Mouse (Mus musculus) erythroblast, embryonic 14.5 days (primary cell): Measurements from ENCODE around the gene Serpina3f. TPM values are rescaled to one million over a fixed set of nuclear protein-coding genes. Genes with fewer than 3 reads are reported as not detected.
"Not testable (repeated sequence)": the region's sequence is repeated elsewhere in the genome, so short reads cannot be mapped to it uniquely, and the experiment has no call there.

Experiments used
- H3K27me3 ChIP-seq: 2 replicates; pipeline ENCODE4 v1.6.1; 2012; ENCODE audit warnings: inconsistent platforms; ENCODE audit not compliant: control insufficient read depth
- H3K36me3 ChIP-seq: 2 replicates; pipeline ENCODE4 v1.6.1; 2012; ENCODE audit warnings: mild to moderate bottlenecking, inconsistent platforms; ENCODE audit not compliant: control insufficient read depth
- H3K4me1 ChIP-seq: 2 replicates; pipeline ENCODE4 v1.6.1; 2012; ENCODE audit warnings: inconsistent platforms; ENCODE audit not compliant: control insufficient read depth
- H3K4me3 ChIP-seq: replicated peaks from 2 replicates; pipeline ENCODE3; 2012; ENCODE audit warnings: moderate library complexity, mild to moderate bottlenecking, inconsistent platforms
- H3K9me3 ChIP-seq: 2 replicates; pipeline ENCODE4 v1.6.1; 2012; ENCODE audit warnings: low read length, inconsistent platforms, mixed read lengths; ENCODE audit not compliant: control insufficient read depth
- GATA1 ChIP-seq: IDR thresholded peaks from 2 replicates; pipeline ENCODE4 v1.6.1; 2012; ENCODE audit warnings: low read length, inconsistent platforms, mixed read lengths
- TAL1 ChIP-seq: IDR thresholded peaks from 3 replicates; pipeline ENCODE4 v1.6.1; 2012; ENCODE audit warnings: low read length, inconsistent platforms, mixed read lengths
- polyA plus RNA-seq: library from polyadenylated mRNA; stranded (reverse); fragments of >175 nt; gene quantifications from 2 replicates; pipeline ENCODE4 v1.2.3, GENCODE M21; 2012

The Serpina3f gene
- polyA plus RNA-seq, 1 experiment, result not detected

DNA sequence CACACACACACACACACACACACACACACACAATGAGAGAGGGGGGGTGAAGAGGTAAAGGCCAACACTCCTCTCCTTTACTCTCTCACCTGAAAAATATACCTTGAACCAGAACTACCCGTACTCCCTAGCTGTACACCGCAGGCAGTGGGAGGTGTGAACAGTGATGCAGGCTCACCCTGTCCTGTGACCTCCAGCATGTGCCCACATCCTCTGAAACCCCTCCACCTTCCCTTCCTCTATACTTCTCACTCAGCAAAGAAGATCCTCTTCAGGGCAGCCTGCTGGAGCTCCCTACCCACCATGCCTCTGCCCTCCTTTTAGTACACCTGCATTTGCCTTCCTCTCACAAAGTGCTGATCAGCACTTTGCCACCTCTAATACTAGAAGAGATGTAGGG is 4.5 kb upstream of the Serpina3f start:
- H3K9me3 ChIP-seq, result no peaks in the 10 kb centered on the region
- H3K4me1 ChIP-seq, result no peaks in the 10 kb centered on the region
- TF ChIP-seq TAL1 (no peak), GATA1 (no peak)
- H3K4me3 ChIP-seq, result no peak overlapping the region
- no peaks in the 10 kb centered on the region for H3K36me3 ChIP-seq
- H3K27me3 ChIP-seq, result no peaks in the 10 kb centered on the region

DNA sequence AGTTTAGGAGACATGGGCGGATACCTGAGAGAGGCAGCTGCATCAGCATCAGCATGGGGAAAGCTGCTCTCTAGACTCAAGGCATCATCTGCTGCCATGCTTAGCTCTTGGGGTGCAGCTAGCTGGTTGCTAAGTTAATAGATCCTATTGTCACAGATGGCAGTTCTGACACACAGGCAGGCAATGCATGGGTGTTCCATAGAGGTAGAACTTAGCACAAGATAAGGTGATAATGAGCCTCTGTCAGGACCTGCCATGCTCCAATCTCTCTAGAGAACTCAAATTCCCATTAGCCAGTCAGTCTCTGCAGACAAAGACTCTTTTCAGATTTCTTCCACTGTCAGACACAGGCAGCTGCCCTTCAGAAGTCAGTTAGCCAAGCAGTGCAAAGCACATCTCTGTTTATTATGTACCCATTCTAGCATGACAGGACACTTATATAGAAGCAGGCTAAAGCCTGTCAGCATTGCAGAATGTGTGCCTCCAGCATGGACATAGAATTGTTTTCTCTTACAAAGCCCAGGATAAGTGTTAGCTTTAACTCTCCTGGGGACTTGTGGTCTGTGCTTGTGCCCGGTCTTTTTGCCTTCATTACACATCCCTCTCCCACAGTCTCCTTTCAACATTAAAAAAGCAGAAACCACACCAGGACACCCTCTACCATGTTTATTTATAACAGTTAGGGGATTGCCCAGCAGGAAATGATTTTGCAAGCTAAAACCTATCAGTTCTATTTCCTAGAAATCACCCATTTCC is 477 bp upstream of the Serpina3f start:
- Histone ChIP-seq H3K4me3 (no peak overlapping the region), H3K4me1 (no peaks in the 10 kb centered on the region)

DNA sequence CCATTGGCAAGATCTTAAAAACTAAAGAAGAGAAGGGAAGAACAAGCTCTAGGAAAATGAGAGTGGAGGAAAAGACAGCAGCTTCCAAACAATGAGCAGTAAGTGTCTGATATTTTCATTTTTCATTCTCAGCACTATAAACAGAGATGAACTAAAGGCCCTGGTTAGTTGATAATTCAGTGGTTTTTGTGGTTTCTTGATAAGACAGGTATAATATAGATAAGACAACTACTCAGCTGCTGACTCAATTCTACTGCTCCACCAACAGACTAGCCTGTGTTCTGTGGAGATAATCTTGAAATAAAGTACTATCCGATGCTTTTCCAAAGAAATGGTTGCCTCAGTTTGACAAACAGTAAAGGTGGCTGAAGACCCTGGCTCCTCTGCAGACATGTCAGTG is 905 bp downstream of the Serpina3f start:
- Histone ChIP-seq H3K27me3 (no peaks in the 10 kb centered on the region), H3K36me3 (no peaks in the 10 kb centered on the region), H3K9me3 (no peaks in the 10 kb centered on the region), H3K4me3 (no peak overlapping the region), H3K4me1 (no peaks in the 10 kb centered on the region)
- TF ChIP-seq GATA1 (no peak), TAL1 (no peak)

More for the DNA sequence above, 477 bp upstream of the Serpina3f start:
- no peaks in the 10 kb centered on the region for H3K36me3 ChIP-seq
- TF ChIP-seq GATA1, result no peak
- TF ChIP-seq TAL1, result no peak
- H3K27me3 ChIP-seq, result no peaks in the 10 kb centered on the region
- H3K9me3 ChIP-seq, result no peaks in the 10 kb centered on the region

DNA sequence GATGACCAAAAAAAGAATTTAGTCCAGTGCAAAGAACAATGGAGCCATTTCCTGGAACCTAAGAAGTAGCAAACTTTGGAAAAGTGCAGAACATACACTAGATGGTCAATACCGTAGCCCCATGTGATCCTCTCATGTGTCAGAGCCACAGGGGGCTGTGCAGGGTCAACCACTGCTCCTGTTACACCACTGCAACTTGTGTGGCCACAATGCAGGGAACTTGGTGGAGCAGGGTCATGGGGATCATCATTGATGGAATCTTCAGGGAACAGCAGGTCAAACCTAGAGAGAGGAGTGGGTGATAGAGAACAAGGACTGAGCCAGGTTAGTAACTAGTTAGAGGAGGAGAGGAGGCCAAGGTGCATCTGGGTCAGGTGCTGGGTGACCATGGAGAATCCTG is 7.3 kb downstream of the Serpina3f start:
- no peaks in the 10 kb centered on the region for H3K9me3 ChIP-seq
- no peak for TF ChIP-seq GATA1
- no peak for TF ChIP-seq TAL1
- H3K4me1 ChIP-seq, result no peaks in the 10 kb centered on the region
- H3K27me3 ChIP-seq, result no peaks in the 10 kb centered on the region
- no peak overlapping the region for H3K4me3 ChIP-seq
- H3K36me3 ChIP-seq, result no peaks in the 10 kb centered on the region

DNA sequence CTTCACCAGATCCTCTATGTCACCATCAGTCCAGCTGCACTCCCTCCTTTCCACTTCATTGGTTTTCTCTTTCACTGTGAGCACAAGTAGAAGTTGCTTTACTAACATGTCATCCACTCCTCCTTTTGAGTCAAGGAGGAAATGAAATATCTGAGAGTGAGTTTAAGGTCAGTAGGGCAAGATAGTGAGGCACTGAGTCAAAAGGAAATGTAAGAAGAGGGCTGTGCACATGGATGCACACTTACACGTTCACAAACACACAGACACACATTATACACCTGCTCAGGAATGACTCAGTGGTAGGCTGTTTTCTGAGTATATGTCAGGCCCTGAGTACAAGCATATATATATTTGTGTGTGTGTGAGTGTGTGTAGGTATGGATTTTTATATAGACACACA is 9.3 kb downstream of the Serpina3f start:
- no peaks in the 10 kb centered on the region for H3K4me1 ChIP-seq
- H3K36me3 ChIP-seq, result no peaks in the 10 kb centered on the region
- no peak overlapping the region for H3K4me3 ChIP-seq
- TF ChIP-seq GATA1, result no peak
- no peak for TF ChIP-seq TAL1
- no peaks in the 10 kb centered on the region for H3K27me3 ChIP-seq
- no peaks in the 10 kb centered on the region; the same call in 1 of the 2 replicates for H3K9me3 ChIP-seq

DNA sequence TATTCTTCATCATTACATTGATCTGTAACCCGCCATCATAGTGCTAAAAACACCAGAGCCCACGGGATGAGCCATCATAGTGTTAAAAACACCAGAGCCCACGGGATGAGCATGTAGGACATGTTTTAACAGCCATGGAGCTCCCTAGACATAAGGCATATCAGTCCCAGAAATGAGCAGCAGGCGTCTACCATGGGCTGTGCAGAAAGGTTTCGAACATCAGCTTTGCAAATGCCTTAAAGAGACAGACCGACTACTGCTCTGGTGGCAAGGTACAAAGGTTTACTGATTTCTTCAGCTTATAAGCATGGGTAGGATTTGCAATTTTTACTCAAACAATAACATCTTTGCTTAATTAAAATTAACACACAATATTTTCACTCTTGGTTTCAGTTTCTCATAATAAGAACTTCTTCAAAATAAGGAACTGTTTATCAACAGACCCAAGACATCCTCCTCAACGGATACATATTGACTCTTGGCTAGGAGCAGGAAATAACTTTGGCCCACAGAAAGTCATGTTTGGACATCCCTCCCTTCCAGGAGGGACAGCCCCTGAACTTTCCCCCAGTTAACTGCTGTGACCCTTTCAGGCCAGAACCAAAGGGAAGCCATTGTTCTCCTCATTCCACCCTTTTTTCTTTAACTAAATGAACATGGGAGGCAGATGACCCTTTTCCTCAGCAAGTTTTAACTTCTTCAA is 10.4 kb downstream of the Serpina3f start:
- TF ChIP-seq GATA1 (no peak), TAL1 (no peak)
- H3K4me1 ChIP-seq, result no peaks in the 10 kb centered on the region
- H3K4me3 ChIP-seq, result no peak overlapping the region
- H3K27me3 ChIP-seq, result no peaks in the 10 kb centered on the region
- no peaks in the 10 kb centered on the region for H3K36me3 ChIP-seq
- H3K9me3 ChIP-seq, result peaks cover 7% of the 10 kb centered on the region

DNA sequence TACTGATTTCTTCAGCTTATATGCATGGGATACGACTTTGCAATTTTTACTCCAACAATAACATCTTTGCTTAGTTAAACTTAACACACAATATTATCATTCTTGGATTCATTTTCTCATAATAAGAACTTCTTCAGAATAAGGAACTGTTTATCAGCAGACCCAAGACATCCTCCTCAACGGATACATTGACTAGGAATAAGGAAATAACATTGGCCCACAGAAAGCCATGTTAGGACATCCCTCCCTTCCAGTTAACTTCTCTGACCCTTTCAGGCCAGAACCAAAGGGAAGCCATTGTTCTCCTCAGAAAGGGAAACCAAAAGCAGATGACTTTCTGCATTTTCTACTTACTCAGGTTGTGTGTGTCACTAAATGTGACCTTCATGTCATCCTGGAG is 16.4 kb downstream of the Serpina3f start:
- Histone ChIP-seq H3K27me3 (no peaks in the 10 kb centered on the region), H3K4me1 (no peaks in the 10 kb centered on the region), H3K36me3 (no peaks in the 10 kb centered on the region), H3K4me3 (no peak overlapping the region), H3K9me3 (peaks cover 7% of the 10 kb centered on the region)
- TF ChIP-seq GATA1, result no peak
- no peak for TF ChIP-seq TAL1

DNA sequence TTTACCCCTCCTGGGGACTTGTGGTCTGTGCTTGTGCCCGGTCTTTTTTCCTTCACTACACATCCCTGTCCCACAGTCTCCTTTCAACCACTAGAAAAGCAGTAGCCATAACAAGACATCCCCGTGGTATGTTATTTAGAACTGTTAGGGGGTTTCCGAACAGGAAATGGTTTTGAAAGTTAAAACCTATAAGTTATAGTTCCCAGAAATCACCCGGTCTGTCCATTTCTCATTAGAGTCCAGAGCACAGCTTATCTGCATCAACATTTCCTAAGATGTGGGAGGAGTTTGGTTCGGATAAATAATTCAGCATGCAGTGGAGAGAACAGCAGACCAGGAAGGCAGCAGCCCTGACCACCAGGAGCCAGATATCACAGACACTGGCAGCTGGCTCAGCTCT is 21.6 kb downstream of the Serpina3f start, which contains the start of gene Serpina3g:
Serpina3g (plus strand) TSS at position 331 of the 400 bp plus-strand sequence.
- Histone ChIP-seq H3K4me1 (no peaks in the 10 kb centered on the region), H3K36me3 (no peaks in the 10 kb centered on the region), H3K4me3 (no peak within 1 kb of the TSS), H3K27me3 (no peaks in the 10 kb centered on the region), H3K9me3 (no peaks in the 10 kb centered on the region)
- no peak for TF ChIP-seq TAL1
- TF ChIP-seq GATA1, result no peak

DNA sequence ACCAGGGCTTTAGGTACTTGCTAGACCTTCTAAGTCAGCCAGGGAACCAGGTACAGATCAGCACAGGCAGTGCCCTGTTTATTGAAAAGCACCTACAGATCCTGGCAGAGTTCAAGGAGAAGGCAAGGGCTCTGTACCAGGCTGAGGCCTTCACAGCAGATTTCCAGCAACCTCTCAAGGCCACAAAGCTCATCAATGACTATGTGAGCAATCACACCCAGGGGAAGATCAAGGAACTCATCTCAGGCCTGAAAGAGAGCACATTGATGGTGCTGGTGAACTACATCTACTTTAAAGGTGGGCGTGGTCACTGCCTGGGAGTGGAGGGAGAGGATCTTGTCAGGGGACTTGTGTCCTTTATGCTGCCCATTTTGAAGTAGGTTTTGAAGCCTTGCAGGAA is 23.7 kb downstream of the Serpina3f start:
- not testable (repeated sequence) for H3K4me3 ChIP-seq, H3K36me3 ChIP-seq, H3K9me3 ChIP-seq, H3K4me1 ChIP-seq, H3K27me3 ChIP-seq
